Comparison of ENCODE assay signal across 9 mouse cellular contexts in the genomic region with DNA sequence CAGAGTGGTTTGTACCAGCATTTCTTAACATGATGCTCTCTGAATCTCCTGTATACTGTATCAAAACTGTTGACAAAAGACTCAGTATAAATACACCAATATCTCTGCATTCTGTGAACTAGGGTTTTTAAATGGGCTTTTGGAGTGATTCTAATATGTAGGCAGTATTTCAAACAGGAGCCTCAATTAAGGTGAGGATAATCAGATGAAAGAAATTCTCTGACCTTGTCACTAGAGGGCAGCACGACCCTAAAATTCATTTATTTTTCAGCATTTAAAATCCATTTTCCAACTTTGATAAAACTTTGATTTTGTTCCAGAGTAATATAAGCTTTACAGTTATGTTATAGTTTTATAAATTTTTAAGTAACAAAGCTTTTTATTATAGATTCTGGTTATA.
DNase-seq lines count a peak whose midpoint lies in the region; ATAC-seq and TF ChIP-seq lines count a peak whose summit lies in the region.
"Had no signal": no experiment of that assay in that cellular context is flagged by ENCODE, and none has a peak within 500 bp of the region (broad histone marks: within the 10 kb centered on the region; RNA-seq: fewer than 3 reads in every experiment).

No protein-coding gene starts in this region.

- H3K4me1 ChIP-seq in lung, embryonic 14.5 days (ENCODE audit: insufficient read depth): no peaks in the 10 kb centered on the region
- H3K4me1 ChIP-seq in lung, adult 2 months (ENCODE audit: control insufficient read depth, insufficient read depth, low read length): no peaks in the 10 kb centered on the region
- H3K4me1 ChIP-seq: heart, embryonic 15.5 days had no signal

- no peak for TF ChIP-seq POLR2A in lung, adult 2 months (IDR thresholded peaks at IDR 0.05; ENCODE audit: borderline replicate concordance, extremely low read depth, low read depth, low read length)

- no peak overlapping the region for H3K4me2 ChIP-seq in lung, embryonic 14.5 days
- H3K4me2 ChIP-seq: heart, embryonic 15.5 days had no signal

- WGBS in lung, embryonic 14.5 days: 0% methylated on average over 1 of the region's 1 CpGs
- WGBS in lung, adult 2 months: 0% methylated on average over 1 of the region's 1 CpGs

- no peak overlapping the region for H3K4me3 ChIP-seq in lung, embryonic 14.5 days (ENCODE audit: low read depth, low read length)
- no peak overlapping the region for H3K4me3 ChIP-seq in lung, adult 2 months (replicated peaks; ENCODE audit: extremely low read depth, low read depth, low read length)
- H3K4me3 ChIP-seq: heart, embryonic 15.5 days had no signal

- ATAC-seq in lung, embryonic 14.5 days (ENCODE audit: insufficient read depth): no peak
- 0 out of 2 replicates have a peak, but pooled peaks have one; percentile 42 for ATAC-seq in common myeloid progenitor, adult 5-6 weeks (replicated peaks; ENCODE audit: low read depth, poor library complexity, severe bottlenecking)

- TF ChIP-seq CTCF in lung, embryonic 14.5 days (IDR thresholded peaks at IDR 0.05; ENCODE audit: low read depth): peak; percentile 53
- no peak for TF ChIP-seq CTCF in lung, adult 2 months (IDR thresholded peaks at IDR 0.05; ENCODE audit: insufficient read depth, low read length)

- no peaks in the 10 kb centered on the region for H3K9me3 ChIP-seq in lung, embryonic 14.5 days (ENCODE audit: low read depth, low read length)
- H3K9me3 ChIP-seq: heart, embryonic 15.5 days had no signal

- H3K36me3 ChIP-seq in lung, embryonic 14.5 days (ENCODE audit: insufficient read depth): no peaks in the 10 kb centered on the region
- H3K36me3 ChIP-seq: heart, embryonic 15.5 days had no signal

- no peaks in the 10 kb centered on the region for H3K27me3 ChIP-seq in lung, embryonic 14.5 days (ENCODE audit: insufficient read depth, low read length)
- H3K27me3 ChIP-seq: heart, embryonic 15.5 days had no signal

- DNase-seq in gastrocnemius, adult 18-20 months (ENCODE audit: low spot score): peak; percentile 18
- no peak for DNase-seq in gastrocnemius, postnatal 10 days
- peak; percentile 76 for DNase-seq in lung, embryonic 14.5 days
- DNase-seq in lung, adult 2 months: no peak
- DNase-seq in skeletal muscle tissue, adult 2 months (ENCODE audit: low read depth, low spot score): peak; percentile 7
- no peak for DNase-seq in T-cell, adult 2 months (ENCODE audit: low spot score)
- no peak for DNase-seq in spleen, postnatal 36 days (ENCODE audit: low spot score in 2 of 2)

- no peak overlapping the region for H3K9ac ChIP-seq in lung, embryonic 14.5 days
- H3K9ac ChIP-seq: heart, embryonic 15.5 days had no signal

- no peak overlapping the region for H3K27ac ChIP-seq in lung, embryonic 14.5 days (ENCODE audit: low read depth)
- H3K27ac ChIP-seq: heart, embryonic 15.5 days had no signal

Comparison
In these comparisons a context has a peak if more than half of its experiments do, and no peak if none do; other contexts are left out.
1. DNase-seq: peak in gastrocnemius, adult 18-20 months (single experiment), lung, embryonic 14.5 days (single experiment) and skeletal muscle tissue, adult 2 months (single experiment); none in gastrocnemius, postnatal 10 days (single experiment), lung, adult 2 months (single experiment), T-cell, adult 2 months (single experiment) and spleen, postnatal 36 days (0 of 2).